16 mouse cellular contexts compared by ENCODE assay signal in genomic region chr16:64145687-64146535, GRCm38 (mm10).
DNase-seq lines count a peak whose midpoint lies in the region; ATAC-seq and TF ChIP-seq lines count a peak whose summit lies in the region.
"Had no signal": no experiment of that assay in that cellular context is flagged by ENCODE, and none has a peak within 500 bp of the region (broad histone marks: within the 10 kb centered on the region; RNA-seq: fewer than 3 reads in every experiment).

No protein-coding gene starts in this region.

- no peak for ATAC-seq in hindbrain, embryonic 13.5 days (ENCODE audit: low FRiP score)
- ATAC-seq in stomach, embryonic 16.5 days (ENCODE audit: insufficient read depth, low FRiP score) = peak; percentile 37; the same call in 1 of the 2 replicates
- ATAC-seq in midbrain, postnatal 0 days (ENCODE audit: low FRiP score) = no peak
- ATAC-seq: forebrain, embryonic 14.5 days had no signal

- no peaks in the 10 kb centered on the region for H3K36me3 ChIP-seq in hindbrain, embryonic 10.5 days
- no peaks in the 10 kb centered on the region for H3K36me3 ChIP-seq in hindbrain, embryonic 13.5 days
- no peaks in the 10 kb centered on the region for H3K36me3 ChIP-seq in stomach, embryonic 16.5 days (ENCODE audit: control insufficient read depth, insufficient read depth, low read length)
- H3K36me3 ChIP-seq in midbrain, postnatal 0 days (ENCODE audit: insufficient read depth, low read length) = no peaks in the 10 kb centered on the region
- H3K36me3 ChIP-seq: midbrain, embryonic 12.5 days had no signal

- WGBS in hindbrain, embryonic 10.5 days = 67% methylated on average over 14 of the region's 14 CpGs
- WGBS in hindbrain, embryonic 13.5 days = 71% methylated on average over 14 of the region's 14 CpGs
- 71% methylated on average over 14 of the region's 14 CpGs for WGBS in stomach, embryonic 16.5 days
- WGBS in midbrain, postnatal 0 days = 81% methylated on average over 14 of the region's 14 CpGs

- H3K4me3 ChIP-seq in hindbrain, embryonic 10.5 days = no peak overlapping the region
- H3K4me3 ChIP-seq in hindbrain, embryonic 13.5 days = no peak overlapping the region
- no peak overlapping the region for H3K4me3 ChIP-seq in stomach, embryonic 16.5 days (replicated peaks; ENCODE audit: low read length)
- H3K4me3 ChIP-seq in midbrain, postnatal 0 days (ENCODE audit: low read depth, low read length) = no peak overlapping the region
- H3K4me3 ChIP-seq: gastrocnemius, adult 2 months; midbrain, embryonic 12.5 days had no signal

- H3K27me3 ChIP-seq in hindbrain, embryonic 10.5 days (ENCODE audit: insufficient read depth, poor library complexity, severe bottlenecking) = no peaks in the 10 kb centered on the region
- H3K27me3 ChIP-seq in hindbrain, embryonic 13.5 days = no peaks in the 10 kb centered on the region
- no peaks in the 10 kb centered on the region for H3K27me3 ChIP-seq in stomach, embryonic 16.5 days (ENCODE audit: control insufficient read depth, insufficient read depth, low read length)
- no peaks in the 10 kb centered on the region for H3K27me3 ChIP-seq in midbrain, postnatal 0 days (ENCODE audit: insufficient read depth, low read length)
- H3K27me3 ChIP-seq: midbrain, embryonic 12.5 days had no signal

- H3K4me1 ChIP-seq in hindbrain, embryonic 10.5 days (replicated peaks) = peaks cover 5% of the 10 kb centered on the region
- no peaks in the 10 kb centered on the region for H3K4me1 ChIP-seq in hindbrain, embryonic 13.5 days (replicated peaks)
- no peaks in the 10 kb centered on the region for H3K4me1 ChIP-seq in stomach, embryonic 16.5 days (ENCODE audit: control insufficient read depth, insufficient read depth, low read length)
- H3K4me1 ChIP-seq in midbrain, postnatal 0 days (ENCODE audit: insufficient read depth, low read length) = no peaks in the 10 kb centered on the region
- H3K4me1 ChIP-seq: midbrain, embryonic 12.5 days had no signal

- 0 out of 2 replicates have a peak overlapping the region, but pooled peaks have one; percentile 23 for H3K27ac ChIP-seq in hindbrain, embryonic 10.5 days
- no peak overlapping the region for H3K27ac ChIP-seq in hindbrain, embryonic 13.5 days
- no peak overlapping the region for H3K27ac ChIP-seq in stomach, embryonic 16.5 days (ENCODE audit: low read length)
- no peak overlapping the region for H3K27ac ChIP-seq in midbrain, postnatal 0 days (ENCODE audit: low read depth, low read length)
- H3K27ac ChIP-seq: gastrocnemius, adult 2 months; midbrain, embryonic 12.5 days had no signal

- no peaks in the 10 kb centered on the region for H3K9me3 ChIP-seq in hindbrain, embryonic 10.5 days
- H3K9me3 ChIP-seq in hindbrain, embryonic 13.5 days = no peaks in the 10 kb centered on the region
- H3K9me3 ChIP-seq in stomach, embryonic 16.5 days (replicated peaks; ENCODE audit: control insufficient read depth, low read length) = no peaks in the 10 kb centered on the region
- no peaks in the 10 kb centered on the region for H3K9me3 ChIP-seq in midbrain, postnatal 0 days (ENCODE audit: low read length)
- H3K9me3 ChIP-seq: midbrain, embryonic 12.5 days had no signal

- DNase-seq in hindbrain, embryonic 10.5 days (ENCODE audit: low spot score) = peak; percentile 36
- peak; percentile 2 for DNase-seq in ovary, postnatal 10 days (ENCODE audit: low spot score)
- no peak for DNase-seq in ovary, postnatal 36 days (ENCODE audit: low spot score)
- peak; percentile 40 for DNase-seq in kidney, postnatal 14 days
- no peak for DNase-seq in midbrain, postnatal 0 days (ENCODE audit: low spot score)
- no peak for DNase-seq in layer of hippocampus, postnatal 10 days (ENCODE audit: low spot score in 2 of 2)
- DNase-seq: adrenal gland, adult 2 months; cerebellum, postnatal 10 days; gastrocnemius, adult 2 months; lung, postnatal 14 days; right cerebral cortex, adult 18-20 months had no signal

- no peak overlapping the region for H3K4me2 ChIP-seq in hindbrain, embryonic 13.5 days
- H3K4me2 ChIP-seq in stomach, embryonic 16.5 days (ENCODE audit: low read depth, low read length) = no peak overlapping the region
- no peak overlapping the region for H3K4me2 ChIP-seq in midbrain, postnatal 0 days (ENCODE audit: low read depth, low read length, poor library complexity, severe bottlenecking)
- H3K4me2 ChIP-seq: liver, embryonic 11.5 days; midbrain, embryonic 12.5 days had no signal

- no peak overlapping the region for H3K9ac ChIP-seq in hindbrain, embryonic 13.5 days
- H3K9ac ChIP-seq in stomach, embryonic 16.5 days (ENCODE audit: low read length) = no peak overlapping the region
- H3K9ac ChIP-seq in midbrain, postnatal 0 days (replicated peaks; ENCODE audit: low read length, poor library complexity, severe bottlenecking) = no peak overlapping the region
- H3K9ac ChIP-seq: midbrain, embryonic 12.5 days had no signal

- no peak for TF ChIP-seq CTCF in midbrain, postnatal 0 days (IDR thresholded peaks at IDR 0.05)

Comparison
In these comparisons a context has a peak if more than half of its experiments do, and no peak if none do; other contexts are left out.
1. DNase-seq: peak in hindbrain, embryonic 10.5 days (single experiment), ovary, postnatal 10 days (single experiment) and kidney, postnatal 14 days (single experiment); none in ovary, postnatal 36 days (single experiment), midbrain, postnatal 0 days (single experiment) and layer of hippocampus, postnatal 10 days (0 of 2).